Mouse (Mus musculus) heart, postnatal 0 days (tissue): ENCODE data around the gene Il1r1. TPM values are rescaled to one million over a fixed set of nuclear protein-coding genes. Genes with fewer than 3 reads are reported as not detected.

Source experiments
- ATAC-seq: fragments of 200-750 bp; cut with Nextera tagmentation; 2 replicates; pipeline ENCODE4 v1.8.0; 2017; ENCODE audit warnings: low read depth, moderate number of reproducible peaks, moderate library complexity; ENCODE audit not compliant: insufficient read depth
- DNase-seq: peaks from one replicate; pipeline ENCODE4 v3.0.0-alpha.2; 2016; ENCODE audit warnings: low spot score
- H3K27ac ChIP-seq: fragments of 300-500 bp; sonication (generic); 2 replicates; pipeline ENCODE4 v1.5.1; 2014; ENCODE audit warnings: low read depth, mild to moderate bottlenecking
- H3K27me3 ChIP-seq: fragments of 300-500 bp; sonication (generic); 2 replicates; pipeline ENCODE4 v1.6.1; 2014; ENCODE audit warnings: low read length, mixed read lengths; ENCODE audit not compliant: control insufficient read depth, insufficient read depth
- H3K36me3 ChIP-seq: fragments of 300-500 bp; sonication (generic); replicated peaks from 2 replicates; pipeline ENCODE4 v1.6.1; 2014; ENCODE audit warnings: low read length, mixed read lengths; ENCODE audit not compliant: control insufficient read depth, insufficient read depth
- H3K4me1 ChIP-seq: fragments of 300-500 bp; sonication (generic); 2 replicates; pipeline ENCODE4 v1.6.1; 2014; ENCODE audit warnings: antibody characterized with exemption; ENCODE audit not compliant: control insufficient read depth, insufficient read depth
- H3K4me2 ChIP-seq: fragments of 300-500 bp; sonication (generic); 2 replicates; pipeline ENCODE4 v1.6.1; 2014; ENCODE audit warnings: low read depth, mild to moderate bottlenecking, low read length, moderate library complexity
- H3K4me3 ChIP-seq: fragments of 300-500 bp; sonication (generic); 2 replicates; pipeline ENCODE4 v1.5.1; 2014; ENCODE audit warnings: low read depth, low read length
- H3K9ac ChIP-seq: fragments of 300-500 bp; sonication (generic); replicated peaks from 2 replicates; pipeline ENCODE4 v1.6.1; 2014; ENCODE audit warnings: low read depth, low read length, mixed read lengths
- H3K9me3 ChIP-seq: fragments of 300-500 bp; sonication (generic); replicated peaks from 2 replicates; pipeline ENCODE4 v1.6.1; 2016; ENCODE audit warnings: low read length; ENCODE audit not compliant: control insufficient read depth
- CTCF ChIP-seq: IDR thresholded peaks from 2 replicates; pipeline ENCODE4 v1.5.1; 2016; ENCODE audit warnings: antibody characterized with exemption, control low read depth, low read depth
- EP300 ChIP-seq: IDR thresholded peaks from 2 replicates; pipeline ENCODE4 v1.6.1; 2016; ENCODE audit warnings: antibody characterized with exemption, low read depth
- WGBS: fragments of 180-500 bp; shearing (Covaris S2); extraction: QIAGEN DNeasy Blood & Tissue Kit; methylation state at CpG from one replicate; pipeline ENCODE4 v1.1.7; 2014; 5-methylcytosine and 5-hydroxymethylcytosine counted together
- polyA plus RNA-seq: library from polyadenylated mRNA; unstranded; fragments of >200 nt; fragmentation: Nextera tagmentation; extraction: Ambion mirVana; gene quantifications from 2 replicates; pipeline ENCODE4 v1.2.1, GENCODE M21; 2015
- total RNA-seq: library from RNA; depleted of rRNA; stranded (reverse); fragments of >200 nt; gene quantifications from 2 replicates; pipeline ENCODE4 v1.2.3, GENCODE M21; 2014; ENCODE audit warnings: low replicate concordance

Il1r1 gene
- total and polyA plus RNA-seq, 2 experiments from 2014 or later: 4.7 to 5.6 TPM

- Histone ChIP-seq H3K27ac (peak overlapping the region; percentile 67), H3K27me3 (no peaks in the 10 kb centered on the region), H3K4me3 (no peak overlapping the region), H3K4me1 (peaks cover 9% of the 10 kb centered on the region), H3K4me2 (no peak overlapping the region), H3K36me3 (no peaks in the 10 kb centered on the region), H3K9ac (no peak overlapping the region), H3K9me3 (no peaks in the 10 kb centered on the region)
- no peak for ATAC-seq
- WGBS: 61% methylated on average over 6 of the region's 6 CpGs
- DNase-seq: peak; percentile 29
- no peak for TF ChIP-seq CTCF
- no peak for TF ChIP-seq EP300
These were observed 40.5 kb downstream of the Il1r1 start for GRCm38 (mm10) chr1:40265301-40265835.

- TF ChIP-seq EP300 (no peak), CTCF (no peak)
- DNase-seq (peak; percentile 71), ATAC-seq (peak; percentile 80)
- H3K27me3 ChIP-seq: no peaks in the 10 kb centered on the region
- WGBS: under 1% methylated on average over 36 of the region's 36 CpGs
- peak overlapping the region; percentile 86 for H3K4me2 ChIP-seq
- H3K9me3 ChIP-seq: no peaks in the 10 kb centered on the region
- H3K27ac ChIP-seq: peak overlapping the region; percentile 67
- H3K9ac ChIP-seq: peak overlapping the region; percentile 67
- H3K4me3 ChIP-seq: peak overlapping the region; percentile 64
- H3K4me1 ChIP-seq: peaks cover 16% of the 10 kb centered on the region
- no peaks in the 10 kb centered on the region for H3K36me3 ChIP-seq
These were observed 41.8 kb downstream of the Il1r1 start for GRCm38 (mm10) chr1:40266431-40267260.

GRCm38 (mm10) chr1:40267846-40268245, 43.0 kb downstream of the Il1r1 start:
- 89% methylated on average over 6 of the region's 6 CpGs for WGBS
- Histone ChIP-seq H3K36me3 (no peaks in the 10 kb centered on the region), H3K9ac (no peak overlapping the region), H3K4me1 (peaks cover 16% of the 10 kb centered on the region), H3K4me3 (peak overlapping the region; percentile 64; the same call in 1 of the 2 replicates), H3K9me3 (no peaks in the 10 kb centered on the region), H3K4me2 (peak overlapping the region; percentile 86), H3K27ac (no peak overlapping the region), H3K27me3 (no peaks in the 10 kb centered on the region)
- no peak for ATAC-seq
- no peak for TF ChIP-seq CTCF
- no peak for TF ChIP-seq EP300
- no peak for DNase-seq

DNA sequence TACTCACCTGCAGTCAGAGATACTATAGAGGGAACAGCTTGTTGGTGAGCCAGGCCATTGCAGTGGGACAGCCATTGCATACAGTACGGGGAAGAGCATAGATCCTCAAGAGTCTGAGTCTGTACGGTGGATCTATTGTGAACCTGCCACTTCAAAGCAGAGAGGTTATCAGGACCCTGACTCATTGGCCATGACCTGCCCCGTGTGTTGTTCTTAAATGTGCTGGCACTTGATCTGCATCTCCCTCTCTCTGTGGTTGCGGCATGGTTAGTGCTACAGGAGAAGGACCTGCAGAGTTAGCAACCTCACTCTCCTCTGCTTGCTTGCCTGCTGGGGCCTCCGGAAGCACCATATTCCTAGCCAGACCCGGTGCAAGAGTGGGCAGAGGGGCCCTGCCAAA, 43.7 kb downstream of the Il1r1 start:
- H3K36me3 ChIP-seq: no peaks in the 10 kb centered on the region
- TF ChIP-seq EP300: no peak
- TF ChIP-seq CTCF: no peak
- no peaks in the 10 kb centered on the region for H3K27me3 ChIP-seq
- H3K9me3 ChIP-seq: no peaks in the 10 kb centered on the region
- H3K9ac ChIP-seq: no peak overlapping the region
- WGBS: 69% methylated on average over 6 of the region's 6 CpGs
- no peak overlapping the region for H3K4me3 ChIP-seq
- DNase-seq: no peak
- peak overlapping the region; percentile 86; the same call in 1 of the 2 replicates for H3K4me2 ChIP-seq
- no peak for ATAC-seq
- no peak overlapping the region for H3K27ac ChIP-seq
- peaks cover 17% of the 10 kb centered on the region for H3K4me1 ChIP-seq

GRCm38 (mm10) chr1:40270415-40270814, 45.5 kb downstream of the Il1r1 start:
- no peaks in the 10 kb centered on the region for H3K9me3 ChIP-seq
- H3K27me3 ChIP-seq: no peaks in the 10 kb centered on the region
- no peak overlapping the region for H3K27ac ChIP-seq
- H3K9ac ChIP-seq: no peak overlapping the region
- H3K4me3 ChIP-seq: no peak overlapping the region
- DNase-seq: no peak
- H3K4me1 ChIP-seq: peaks cover 22% of the 10 kb centered on the region
- ATAC-seq: no peak
- H3K4me2 ChIP-seq: no peak overlapping the region
- 75% methylated on average over 12 of the region's 12 CpGs for WGBS
- H3K36me3 ChIP-seq: no peaks in the 10 kb centered on the region
- TF ChIP-seq CTCF: no peak
- no peak for TF ChIP-seq EP300
